Mouse (Mus musculus) embryonic facial prominence, embryonic 11.5 days (tissue): ENCODE measurements around the gene Amer3. TPM values are rescaled to one million over a fixed set of nuclear protein-coding genes. Genes with fewer than 3 reads are reported as not detected.
A peak's percentile ranks its signal among the peaks of the same experiment; 100 is the strongest.

ENCODE experiments used
- ATAC-seq: fragments of 200-750 bp; cut with Nextera tagmentation; replicated peaks from 2 replicates; pipeline ENCODE4 v1.8.0; 2017; ENCODE audit warnings: low read depth; ENCODE audit not compliant: insufficient number of reproducible peaks, low FRiP score, low TSS enrichment
- DNase-seq: peaks from one replicate; pipeline ENCODE4 v3.0.0-alpha.2; 2015; ENCODE audit warnings: low spot score
- H3K27ac ChIP-seq: fragments of 300-500 bp; sonication (generic); replicated peaks from 2 replicates; pipeline ENCODE4 v1.5.1; 2014; ENCODE audit warnings: mild to moderate bottlenecking, low read depth, low read length, control low read depth
- H3K27me3 ChIP-seq: fragments of 300-500 bp; sonication (generic); 2 replicates; pipeline ENCODE4 v1.6.1; 2014; ENCODE audit warnings: mild to moderate bottlenecking, low read length, moderate library complexity, mixed read lengths; ENCODE audit not compliant: control insufficient read depth, insufficient read depth
- H3K36me3 ChIP-seq: fragments of 300-500 bp; sonication (generic); replicated peaks from 2 replicates; pipeline ENCODE4 v1.6.1; 2014; ENCODE audit warnings: low read depth, mild to moderate bottlenecking, low read length, moderate library complexity, mixed read lengths; ENCODE audit not compliant: control insufficient read depth, insufficient read depth
- H3K4me1 ChIP-seq: fragments of 300-500 bp; sonication (generic); 2 replicates; pipeline ENCODE4 v1.6.1; 2014; ENCODE audit warnings: low read length, mixed read lengths; ENCODE audit not compliant: control insufficient read depth, insufficient read depth
- H3K4me2 ChIP-seq: fragments of 300-500 bp; sonication (generic); 2 replicates; pipeline ENCODE4 v1.6.1; 2014; ENCODE audit warnings: low read depth, mild to moderate bottlenecking, control low read depth, low read length, moderate library complexity
- H3K4me3 ChIP-seq: fragments of 300-500 bp; sonication (generic); 2 replicates; pipeline ENCODE4 v1.5.1; 2014; ENCODE audit warnings: low read depth, low read length, control low read depth
- H3K9ac ChIP-seq: fragments of 300-500 bp; sonication (generic); replicated peaks from 2 replicates; pipeline ENCODE4 v1.6.1; 2014; ENCODE audit warnings: mild to moderate bottlenecking, control low read depth, low read length
- H3K9me3 ChIP-seq: fragments of 300-500 bp; sonication (generic); replicated peaks from 2 replicates; pipeline ENCODE4 v1.6.1; 2016; ENCODE audit warnings: mild to moderate bottlenecking, low read length, inconsistent platforms, mixed read lengths; ENCODE audit not compliant: control insufficient read depth
- WGBS: fragments of 180-500 bp; shearing (Covaris S2); extraction: QIAGEN DNeasy Blood & Tissue Kit; methylation state at CpG from one replicate; pipeline ENCODE4 v1.1.7; 2014; 5-methylcytosine and 5-hydroxymethylcytosine counted together
- polyA plus RNA-seq: library from polyadenylated mRNA; unstranded; fragments of >200 nt; fragmentation: Nextera tagmentation; extraction: Ambion mirVana; gene quantifications from 2 replicates; pipeline ENCODE4 v1.2.1, GENCODE M21; 2014

Amer3 gene
- polyA plus RNA-seq, 1 experiment from 2014 or later, result 0.48 TPM

DNA sequence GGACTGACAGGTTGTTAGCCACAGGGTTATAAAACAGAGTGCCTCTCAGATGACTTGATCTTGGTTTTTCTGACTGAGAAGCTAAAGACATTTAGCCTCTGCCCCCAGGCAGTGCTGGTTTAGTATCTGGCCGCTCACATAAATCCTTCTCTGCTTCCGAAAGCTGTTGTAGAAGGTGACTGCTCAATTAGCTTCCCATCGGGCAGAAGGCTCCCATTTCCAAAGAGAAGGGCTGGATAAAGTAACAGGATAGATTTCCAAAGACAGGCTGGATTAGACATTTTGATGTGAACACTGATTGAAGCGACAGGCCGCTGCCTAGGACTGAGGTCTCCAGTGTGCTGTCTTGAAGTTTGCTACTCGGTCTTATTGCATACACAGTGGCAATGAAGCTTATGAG is 2.8 kb downstream of the Amer3 start:
- 73% methylated on average over 6 of the region's 6 CpGs for WGBS
- H3K4me1 ChIP-seq, result no peaks in the 10 kb centered on the region
- H3K9me3 ChIP-seq, result no peaks in the 10 kb centered on the region
- H3K9ac ChIP-seq, result no peak overlapping the region
- H3K4me3 ChIP-seq, result no peak overlapping the region
- no peaks in the 10 kb centered on the region for H3K36me3 ChIP-seq
- peaks cover 2% of the 10 kb centered on the region for H3K27me3 ChIP-seq
- no peak overlapping the region for H3K4me2 ChIP-seq
- H3K27ac ChIP-seq, result no peak overlapping the region
- DNase-seq (no peak), ATAC-seq (no peak)

GRCm38 (mm10) chr1:34583821-34584263 is 4.4 kb downstream of the Amer3 start:
- no peak overlapping the region for H3K9ac ChIP-seq
- DNase-seq (no peak), ATAC-seq (no peak)
- H3K4me3 ChIP-seq, result no peak overlapping the region
- H3K4me2 ChIP-seq, result no peak overlapping the region
- WGBS, result 17% methylated on average over 4 of the region's 4 CpGs
- H3K27me3 ChIP-seq, result peaks cover 2% of the 10 kb centered on the region
- no peaks in the 10 kb centered on the region for H3K9me3 ChIP-seq
- no peaks in the 10 kb centered on the region for H3K4me1 ChIP-seq
- H3K36me3 ChIP-seq, result no peaks in the 10 kb centered on the region
- no peak overlapping the region for H3K27ac ChIP-seq

GRCm38 (mm10) chr1:34584736-34585135 is 5.3 kb downstream of the Amer3 start:
- Histone ChIP-seq H3K9me3 (no peaks in the 10 kb centered on the region), H3K36me3 (no peaks in the 10 kb centered on the region), H3K27me3 (no peaks in the 10 kb centered on the region; the same call in 1 of the 2 replicates), H3K9ac (no peak overlapping the region), H3K4me1 (no peaks in the 10 kb centered on the region), H3K27ac (no peak overlapping the region), H3K4me2 (no peak overlapping the region), H3K4me3 (no peak overlapping the region)
- WGBS, result 78% methylated on average over 4 of the region's 4 CpGs
- DNase-seq (no peak), ATAC-seq (no peak)

DNA sequence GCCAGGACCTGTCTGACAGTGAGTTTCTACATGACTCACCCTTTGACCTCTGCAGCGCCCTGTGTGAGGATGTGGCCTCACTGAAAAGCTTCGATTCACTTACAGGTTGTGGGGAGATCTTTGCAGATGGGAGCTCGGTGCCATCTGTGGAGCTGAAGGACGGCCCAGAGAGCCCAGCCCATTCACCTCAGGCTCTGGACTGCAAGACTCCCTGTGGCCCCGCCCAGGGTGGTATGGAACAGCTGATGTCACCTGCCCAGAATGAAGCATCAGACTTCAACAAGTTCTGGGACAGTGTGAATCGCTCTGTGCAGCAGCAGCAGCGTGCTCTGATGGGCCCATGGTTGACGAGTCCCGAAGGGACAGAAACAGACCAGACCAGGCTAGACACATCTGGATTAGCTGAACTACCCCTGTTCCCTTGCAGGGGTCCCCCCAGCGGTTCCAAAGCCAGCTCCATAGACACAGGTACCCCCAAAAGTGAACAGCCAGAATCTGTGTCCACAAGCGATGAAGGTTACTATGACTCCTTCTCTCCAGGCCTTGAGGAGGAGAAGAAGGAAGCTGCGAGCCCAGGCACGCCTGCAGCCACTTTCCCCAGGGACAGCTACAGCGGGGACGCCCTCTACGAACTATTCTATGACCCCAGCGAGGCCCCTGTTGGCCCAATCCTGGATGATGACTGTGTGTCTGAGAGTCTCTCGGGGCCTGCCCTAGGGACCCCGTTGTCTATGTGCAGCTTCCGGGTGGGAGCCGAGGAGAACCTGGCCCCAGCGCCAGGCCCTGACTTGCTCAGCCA is 8.0 kb downstream of the Amer3 start:
- Histone ChIP-seq H3K4me2 (no peak overlapping the region), H3K36me3 (no peaks in the 10 kb centered on the region), H3K4me1 (no peaks in the 10 kb centered on the region), H3K9ac (no peak overlapping the region), H3K9me3 (no peaks in the 10 kb centered on the region), H3K27me3 (no peaks in the 10 kb centered on the region), H3K4me3 (no peak overlapping the region), H3K27ac (no peak overlapping the region)
- ATAC-seq (no peak), DNase-seq (no peak)
- WGBS, result 78% methylated on average over 22 of the region's 22 CpGs

DNA sequence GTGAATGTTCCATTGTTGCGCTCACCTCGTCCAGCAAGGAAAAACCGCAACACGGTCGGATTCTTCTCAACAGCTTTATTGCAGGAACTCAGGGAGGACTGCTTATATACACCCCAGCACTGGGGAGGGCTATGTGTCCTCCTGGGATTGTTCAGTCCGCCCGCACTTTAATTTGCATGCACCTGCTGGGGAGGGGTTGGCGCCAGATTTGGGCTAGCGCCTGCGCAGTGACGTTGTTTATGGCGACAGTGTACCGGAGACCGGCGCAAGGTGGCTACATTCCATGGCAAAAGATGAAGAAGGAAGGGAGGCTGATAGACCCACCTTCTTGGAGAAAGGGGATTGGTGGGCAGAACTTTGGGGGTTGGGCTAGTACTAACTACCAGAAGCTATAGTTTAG is 20.5 kb downstream of the Amer3 start:
- Histone ChIP-seq H3K9ac (no peak overlapping the region), H3K27ac (no peak overlapping the region), H3K36me3 (no peaks in the 10 kb centered on the region), H3K27me3 (no peaks in the 10 kb centered on the region), H3K4me2 (no peak overlapping the region), H3K9me3 (no peaks in the 10 kb centered on the region), H3K4me1 (no peaks in the 10 kb centered on the region), H3K4me3 (no peak overlapping the region)
- DNase-seq (no peak), ATAC-seq (no peak)
- 74% methylated on average over 15 of the region's 15 CpGs for WGBS

DNA sequence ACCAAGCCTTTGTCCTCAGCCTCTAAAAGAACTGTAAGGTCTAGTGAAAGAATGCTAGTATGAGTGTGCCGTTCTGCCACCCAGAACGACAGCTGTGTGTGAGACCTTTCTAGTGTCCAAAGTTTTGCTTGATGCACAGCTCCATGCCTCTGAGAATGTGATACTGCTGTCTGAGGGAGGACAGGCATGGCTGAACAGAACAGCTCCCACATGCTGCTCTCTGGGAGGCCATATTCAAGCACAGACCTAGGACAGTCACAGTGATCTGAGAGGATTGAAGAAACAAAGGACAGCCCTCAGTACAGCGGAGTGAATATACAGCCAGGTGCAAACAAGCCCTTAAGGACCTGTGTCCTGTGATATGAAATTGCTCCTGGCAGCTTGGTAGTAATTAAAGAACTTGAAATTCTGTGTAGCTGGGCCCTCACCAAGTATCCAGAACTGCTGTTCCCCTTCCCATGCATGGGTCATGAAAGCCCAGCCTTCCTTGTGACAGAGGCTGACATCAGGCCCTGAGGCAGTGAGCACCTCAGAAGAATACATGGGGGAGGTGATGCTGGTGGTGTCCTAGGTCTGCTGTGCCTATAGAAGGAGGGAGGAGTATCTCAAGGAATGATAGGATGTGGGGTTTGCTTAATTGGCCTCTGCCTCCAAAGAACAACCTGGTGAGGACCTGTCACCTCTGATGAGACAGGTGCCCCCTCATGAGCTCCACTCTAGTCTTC is 22.0 kb downstream of the Amer3 start:
- ATAC-seq (no peak), DNase-seq (no peak)
- no peak overlapping the region for H3K4me2 ChIP-seq

DNA sequence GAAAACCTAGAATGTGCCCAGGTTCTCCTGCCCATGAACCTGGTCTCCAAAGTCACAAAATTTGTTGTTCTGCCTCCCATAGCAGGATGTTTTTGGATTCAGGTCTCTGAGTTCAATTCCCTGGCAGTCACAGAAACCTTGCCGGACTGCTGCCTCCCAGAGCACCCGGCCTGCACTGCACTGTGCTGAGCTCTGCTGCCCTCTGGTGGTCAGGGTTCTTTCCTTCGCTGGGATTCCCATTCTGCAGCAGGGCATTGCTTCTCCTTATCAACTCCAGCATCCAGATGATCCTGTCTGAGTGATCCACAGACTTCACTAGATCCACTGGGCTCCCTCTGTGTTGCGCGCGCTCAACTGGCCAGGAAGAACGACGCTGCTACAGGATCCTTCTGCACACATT is 22.9 kb downstream of the Amer3 start:
- Histone ChIP-seq H3K4me2 (no peak overlapping the region), H3K9ac (no peak overlapping the region), H3K4me1 (no peaks in the 10 kb centered on the region), H3K4me3 (no peak overlapping the region), H3K27ac (no peak overlapping the region), H3K36me3 (no peaks in the 10 kb centered on the region), H3K27me3 (no peaks in the 10 kb centered on the region), H3K9me3 (no peaks in the 10 kb centered on the region)
- 0 out of 2 replicates have a peak, but pooled peaks have one; percentile 59 for ATAC-seq
- peak; percentile 90 for DNase-seq
- 20% methylated on average over 8 of the region's 8 CpGs for WGBS

More for the DNA sequence above, 22.0 kb downstream of the Amer3 start:
- no peaks in the 10 kb centered on the region for H3K9me3 ChIP-seq
- no peak overlapping the region for H3K27ac ChIP-seq
- WGBS, result 75% methylated on average over 3 of the region's 3 CpGs
- no peak overlapping the region for H3K9ac ChIP-seq
- no peaks in the 10 kb centered on the region for H3K4me1 ChIP-seq
- H3K4me3 ChIP-seq, result no peak overlapping the region
- H3K27me3 ChIP-seq, result no peaks in the 10 kb centered on the region
- H3K36me3 ChIP-seq, result no peaks in the 10 kb centered on the region

DNA sequence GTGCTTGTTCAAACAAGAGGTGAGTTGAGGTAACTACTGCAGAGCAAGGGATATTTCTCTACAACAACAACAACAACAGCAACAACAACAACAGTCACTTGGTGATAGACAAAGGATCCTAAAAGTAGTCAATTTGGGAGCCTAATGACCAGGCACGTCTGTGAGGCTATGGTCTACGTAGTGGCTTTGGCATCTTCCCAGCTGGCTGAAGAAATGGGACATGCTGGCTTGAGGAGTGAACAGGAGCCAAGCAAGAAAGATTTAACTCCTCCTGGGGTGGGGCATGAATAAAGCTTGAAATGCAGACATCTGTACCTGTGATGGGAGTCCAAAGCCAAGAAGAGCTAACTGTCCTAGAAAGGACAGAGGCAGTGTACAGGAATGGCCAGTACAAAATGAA is 34.3 kb downstream of the Amer3 start:
- Histone ChIP-seq H3K9me3 (no peaks in the 10 kb centered on the region), H3K36me3 (no peaks in the 10 kb centered on the region), H3K27ac (no peak overlapping the region), H3K4me3 (no peak overlapping the region), H3K9ac (no peak overlapping the region), H3K27me3 (no peaks in the 10 kb centered on the region), H3K4me1 (no peaks in the 10 kb centered on the region), H3K4me2 (no peak overlapping the region)
- ATAC-seq (no peak), DNase-seq (no peak)
- WGBS, result 72% methylated on average over 2 of the region's 2 CpGs
